Mouse (Mus musculus) ovary, postnatal 10 days (tissue): ENCODE measurements around the gene Susd1.
"Not testable (repeated sequence)": the region's sequence is repeated elsewhere in the genome, so short reads cannot be mapped to it uniquely, and the experiment has no call there.

Experiments
- DNase-seq: peaks from one replicate; pipeline ENCODE4 v3.0.0; 2022; ENCODE audit warnings: low spot score

The Susd1 gene

GRCm38 (mm10) chr4:59321181-59322008, 117.0 kb downstream of the Susd1 start:
- no peak for DNase-seq

DNA sequence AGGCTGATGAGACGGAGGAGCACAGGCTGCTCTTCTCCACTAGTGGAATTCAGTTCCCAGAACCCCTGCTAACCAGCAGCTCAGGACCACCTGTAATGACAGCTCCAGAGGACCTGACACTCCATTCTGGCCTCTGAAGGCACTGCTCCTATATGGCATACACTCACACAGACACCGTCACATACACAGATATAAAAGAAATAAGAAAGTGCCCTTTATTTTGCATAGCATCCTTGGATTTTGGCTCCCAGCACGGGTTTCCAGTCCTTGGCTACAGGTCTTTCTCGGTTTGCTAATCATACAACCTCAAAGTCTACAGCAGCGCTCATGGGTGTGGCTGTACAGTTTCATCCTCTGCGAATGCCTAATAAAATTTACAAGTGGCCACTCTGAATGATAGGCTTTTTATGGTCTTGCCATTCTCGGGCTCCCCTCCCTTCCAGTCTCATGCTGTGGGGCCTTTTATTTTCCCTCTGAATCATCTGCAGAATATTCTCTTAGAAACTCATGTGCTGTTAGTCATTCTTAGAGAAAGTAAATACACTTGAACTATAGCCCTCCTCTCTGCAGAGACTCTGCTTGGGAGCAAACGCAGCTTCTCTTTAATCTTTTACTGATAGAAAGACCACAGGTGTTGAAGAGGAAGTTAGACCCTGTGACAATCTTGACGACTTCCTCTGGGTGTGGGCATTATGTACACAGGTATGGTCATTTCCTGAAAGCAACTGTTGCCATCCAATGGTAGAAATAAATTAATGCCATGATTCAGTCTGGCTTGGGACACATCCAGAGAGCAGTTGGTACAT, 119.1 kb downstream of the Susd1 start:
- DNase-seq: no peak

DNA sequence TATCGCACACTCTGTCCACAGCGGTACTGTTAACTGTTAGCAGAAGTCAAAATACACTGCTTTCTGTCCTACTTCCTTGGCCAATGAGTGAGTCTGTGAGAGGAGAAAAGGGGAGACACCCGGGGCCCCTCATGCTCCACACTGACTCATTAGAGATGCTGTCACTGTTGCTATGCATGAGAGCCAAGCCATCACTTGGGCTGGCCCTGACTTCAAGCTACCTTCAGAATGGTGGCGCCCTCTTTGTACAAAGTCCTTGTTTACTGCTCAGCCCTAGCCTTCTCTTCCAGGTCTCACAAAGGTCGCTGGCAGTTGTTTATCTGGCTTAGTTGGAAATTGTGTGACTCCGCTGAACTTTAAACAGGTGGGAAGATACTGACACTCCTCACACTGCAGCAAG, 119.8 kb downstream of the Susd1 start:
- DNase-seq: no peak

DNA sequence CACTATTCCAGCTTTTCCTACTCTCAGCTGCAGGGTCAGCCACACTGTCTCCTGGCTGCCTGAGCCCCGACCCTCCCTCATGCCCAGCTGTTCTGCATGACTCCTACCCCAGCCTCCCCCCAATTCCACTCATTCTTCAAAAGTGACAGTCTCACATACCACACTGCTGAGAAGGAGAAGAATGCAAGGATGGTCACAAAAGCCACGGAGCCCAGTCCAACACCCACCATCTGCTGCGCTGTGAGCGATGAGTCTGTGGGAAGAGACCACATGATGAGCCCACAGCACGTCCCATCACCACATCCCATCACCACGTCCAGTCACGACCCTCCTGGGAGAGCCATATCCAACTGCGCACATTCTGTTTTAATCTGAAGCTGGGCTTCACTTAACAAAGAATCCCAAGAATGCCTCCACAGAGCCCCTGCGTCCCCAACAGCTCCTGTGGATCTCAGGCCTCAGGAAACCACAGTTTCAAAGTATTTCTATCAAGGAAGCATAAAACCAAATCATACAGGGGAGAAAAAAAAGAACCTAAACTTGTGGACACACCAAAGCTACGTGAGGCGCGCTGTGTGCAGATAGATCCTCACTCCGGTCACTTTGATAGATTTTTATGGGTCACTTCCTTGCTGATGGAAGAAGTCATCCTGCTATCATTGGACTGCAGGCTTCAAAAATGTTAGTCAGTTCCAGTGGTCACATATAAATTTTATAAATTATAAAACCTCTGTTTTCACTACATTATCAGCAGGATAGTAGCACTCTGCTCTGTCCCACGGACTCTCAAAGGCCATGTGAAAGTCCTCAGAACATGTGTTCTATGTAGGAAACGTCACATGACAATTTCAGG, 122.7 kb downstream of the Susd1 start:
- DNase-seq: no peak

DNA sequence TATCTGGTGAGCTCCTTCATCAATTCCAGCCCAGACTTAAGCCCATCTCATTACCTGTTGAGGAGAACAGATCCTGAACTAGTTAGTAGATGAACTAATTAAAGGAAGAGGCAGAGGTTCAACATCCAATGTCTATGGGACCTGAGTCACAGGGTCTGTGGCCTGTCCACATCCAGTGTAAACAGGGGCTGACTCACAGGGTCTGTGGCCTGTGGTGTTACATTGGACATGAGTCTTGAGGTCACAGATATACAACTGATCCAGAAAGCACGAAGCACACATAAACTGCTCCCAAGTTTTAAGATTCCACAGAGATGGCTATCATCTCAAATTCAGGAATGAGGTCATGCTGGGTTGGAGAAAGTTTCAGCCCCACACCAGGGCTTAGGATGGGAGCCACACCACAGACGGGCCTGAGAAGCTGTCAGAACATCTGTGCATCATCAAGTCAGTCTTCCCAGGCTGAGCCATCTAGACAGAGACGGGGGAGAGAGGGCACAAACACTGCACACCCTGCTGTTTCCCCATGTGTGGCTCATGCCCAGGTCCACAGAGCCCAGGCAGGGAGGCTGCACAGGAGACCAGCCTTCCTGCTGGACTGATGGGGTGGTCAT, 123.4 kb downstream of the Susd1 start:
- no peak for DNase-seq

- no peak for DNase-seq
These were observed 125.5 kb downstream of the Susd1 start for GRCm38 (mm10) chr4:59312945-59313344.

- DNase-seq: no peak
These were observed 127.8 kb downstream of the Susd1 start for GRCm38 (mm10) chr4:59310590-59310989.

DNA sequence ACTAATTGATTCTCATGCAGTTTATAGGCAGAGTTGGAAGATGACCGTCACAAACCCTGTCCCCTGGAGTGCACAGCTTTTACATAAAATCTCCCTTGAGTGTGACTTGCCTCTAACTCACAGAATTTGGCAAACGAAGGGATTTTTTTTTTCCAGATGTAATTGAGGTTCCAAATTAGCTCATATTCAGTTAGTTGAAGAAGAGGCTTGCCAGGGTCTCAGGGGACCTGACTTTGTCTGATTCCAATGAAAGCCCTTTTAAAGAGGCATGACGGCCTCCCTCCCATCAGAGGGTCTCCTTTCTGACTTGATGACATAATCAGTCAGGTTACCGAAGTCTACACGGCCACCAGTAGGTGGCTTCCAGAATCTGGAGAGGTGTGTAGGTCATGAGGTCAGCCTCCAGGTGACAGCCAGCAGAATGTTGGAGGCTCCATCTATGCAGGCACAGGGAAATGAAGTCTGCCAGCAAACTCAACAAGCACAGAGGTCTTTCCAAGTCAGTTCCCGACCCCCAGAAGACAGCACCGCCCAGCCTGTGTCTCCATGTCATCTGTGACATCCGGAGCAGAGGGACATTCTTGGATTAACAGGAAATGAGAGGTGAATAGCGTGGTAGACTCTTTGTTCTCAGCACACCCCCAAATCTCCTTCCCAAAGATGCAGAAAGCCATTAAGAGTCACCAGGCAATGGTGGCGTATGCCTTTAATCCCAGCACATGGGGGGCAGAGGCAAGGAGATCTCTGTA, 130.4 kb downstream of the Susd1 start:
- no peak for DNase-seq

DNA sequence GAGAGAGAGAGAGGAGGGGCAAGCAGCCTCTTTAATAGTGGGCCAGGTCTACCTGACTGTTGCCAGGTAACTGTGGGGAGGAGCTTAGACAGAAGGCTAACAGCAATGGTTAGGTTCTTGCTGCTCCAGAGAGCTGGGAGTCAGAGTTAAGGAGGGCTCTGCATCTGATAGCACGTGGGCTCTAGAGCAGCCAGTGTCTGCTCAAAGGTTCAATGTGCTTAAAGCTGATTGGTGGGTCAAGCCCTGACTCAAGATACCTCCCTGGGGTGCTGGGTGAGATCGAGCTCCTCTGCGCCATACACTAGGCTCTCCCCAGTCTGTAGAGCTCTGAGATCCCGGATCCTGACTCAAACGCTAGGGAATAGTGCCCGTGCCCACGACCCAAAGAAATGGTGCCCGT, 136.0 kb downstream of the Susd1 start:
- DNase-seq: no peak

DNA sequence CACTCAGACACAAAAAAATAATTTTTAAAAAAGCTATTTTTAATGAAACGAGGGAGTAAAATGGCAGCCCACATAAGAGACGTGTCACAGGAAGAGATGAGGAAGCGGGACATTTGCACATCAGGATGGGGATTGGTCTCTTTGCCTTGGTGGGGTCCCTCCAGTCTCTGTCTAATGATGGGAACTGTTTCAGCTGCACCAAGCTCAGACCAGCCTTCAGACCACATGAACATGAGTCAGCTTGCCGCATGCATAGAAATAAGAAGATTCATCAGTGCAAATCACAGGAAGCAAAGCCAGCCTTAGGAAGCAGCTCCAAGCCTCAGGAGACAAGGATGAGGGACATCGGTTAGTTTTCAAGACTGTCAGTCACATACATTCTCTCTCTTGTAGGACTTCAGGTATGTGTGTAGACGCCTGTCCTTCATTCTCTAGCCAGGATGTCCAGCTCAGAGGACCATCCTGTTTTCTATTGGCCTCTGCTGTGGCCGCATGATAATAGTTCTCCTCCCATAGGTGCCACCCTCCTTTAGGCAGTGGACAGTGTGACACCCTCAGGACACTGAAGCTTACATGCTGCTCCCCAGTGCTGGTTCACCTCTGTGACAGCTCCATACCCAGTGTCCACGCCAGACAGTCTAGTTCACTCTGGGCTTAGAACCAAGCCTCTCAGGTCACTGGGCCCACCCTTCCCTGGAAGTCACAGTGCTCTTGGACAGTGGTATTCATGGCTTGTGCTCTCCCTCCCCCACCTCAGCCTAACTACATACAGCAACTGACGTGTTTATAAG, 137.2 kb downstream of the Susd1 start:
- DNase-seq: no peak

DNA sequence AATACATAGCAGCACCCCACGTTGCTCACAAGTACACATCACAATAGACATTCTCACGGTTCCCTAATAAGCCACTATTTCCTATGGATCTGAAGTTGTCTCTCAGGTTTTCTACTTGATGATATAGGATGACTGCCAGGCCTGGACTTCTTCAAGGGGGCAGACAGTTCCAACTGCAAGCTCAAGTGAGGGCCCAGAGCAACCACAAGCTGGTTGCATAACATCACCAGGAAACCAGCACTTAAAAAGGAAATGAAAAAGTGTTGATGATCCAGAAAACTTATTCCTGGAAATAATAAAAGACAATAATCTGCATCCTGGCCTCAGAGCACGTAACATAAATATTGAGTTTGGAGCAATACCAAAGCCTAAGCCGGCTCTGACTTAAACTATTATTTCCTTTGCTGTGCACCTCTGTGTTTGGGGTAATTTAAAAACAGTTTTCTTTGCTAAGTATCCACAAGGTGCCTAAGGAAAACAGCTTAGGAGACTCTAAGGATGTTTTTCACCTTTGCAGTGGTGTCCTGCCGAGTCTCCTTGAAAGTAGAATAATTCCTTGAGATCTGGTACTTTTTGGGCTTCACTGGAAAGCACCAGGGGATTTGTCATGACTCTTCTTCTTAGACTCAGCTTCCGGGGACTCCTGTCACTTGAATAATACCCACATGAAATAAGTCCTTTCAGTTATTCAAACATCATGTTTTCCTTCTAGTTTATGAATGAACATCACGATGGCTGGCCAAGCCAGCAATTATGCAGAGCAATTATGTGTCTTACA, 139.5 kb downstream of the Susd1 start:
- DNase-seq: no peak

DNA sequence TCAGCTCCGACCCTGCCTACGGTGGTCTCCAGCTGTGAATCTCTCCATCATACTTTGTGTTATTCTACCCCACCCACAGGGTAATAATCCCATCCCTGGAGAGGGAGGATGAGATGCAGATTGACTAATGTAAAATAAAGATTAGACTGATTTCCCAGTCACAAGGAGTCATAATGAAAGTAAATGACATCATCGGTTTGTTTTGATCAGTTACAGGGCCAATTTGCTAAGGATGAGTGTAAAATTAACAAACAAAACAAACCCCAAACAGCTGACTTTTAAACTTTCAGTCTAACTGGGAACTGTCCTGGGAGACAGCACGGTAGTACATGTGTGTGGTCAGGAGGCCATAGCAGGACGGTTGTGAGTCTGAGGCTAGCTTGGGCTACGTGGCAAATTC, 143.3 kb downstream of the Susd1 start:
- no peak for DNase-seq

DNA sequence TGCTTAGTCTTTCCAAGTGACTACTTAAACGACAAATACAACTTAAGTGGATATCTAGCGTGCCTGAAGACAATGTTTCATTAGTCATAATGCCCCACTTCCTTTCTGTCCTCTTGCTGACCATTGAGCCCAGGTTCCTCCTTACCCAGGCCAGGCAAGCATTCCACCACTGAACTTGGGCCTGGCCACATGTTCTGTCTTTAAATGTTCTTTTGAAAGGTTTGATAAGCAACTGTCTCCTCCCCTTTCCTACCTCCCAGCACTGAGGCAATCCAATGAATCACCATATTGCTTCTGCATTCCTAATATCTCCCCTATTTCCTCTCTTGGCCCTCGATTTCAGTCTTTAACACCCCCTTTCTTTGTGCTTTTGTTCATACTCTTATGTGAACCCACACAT, 143.8 kb downstream of the Susd1 start:
- DNase-seq: no peak

DNA sequence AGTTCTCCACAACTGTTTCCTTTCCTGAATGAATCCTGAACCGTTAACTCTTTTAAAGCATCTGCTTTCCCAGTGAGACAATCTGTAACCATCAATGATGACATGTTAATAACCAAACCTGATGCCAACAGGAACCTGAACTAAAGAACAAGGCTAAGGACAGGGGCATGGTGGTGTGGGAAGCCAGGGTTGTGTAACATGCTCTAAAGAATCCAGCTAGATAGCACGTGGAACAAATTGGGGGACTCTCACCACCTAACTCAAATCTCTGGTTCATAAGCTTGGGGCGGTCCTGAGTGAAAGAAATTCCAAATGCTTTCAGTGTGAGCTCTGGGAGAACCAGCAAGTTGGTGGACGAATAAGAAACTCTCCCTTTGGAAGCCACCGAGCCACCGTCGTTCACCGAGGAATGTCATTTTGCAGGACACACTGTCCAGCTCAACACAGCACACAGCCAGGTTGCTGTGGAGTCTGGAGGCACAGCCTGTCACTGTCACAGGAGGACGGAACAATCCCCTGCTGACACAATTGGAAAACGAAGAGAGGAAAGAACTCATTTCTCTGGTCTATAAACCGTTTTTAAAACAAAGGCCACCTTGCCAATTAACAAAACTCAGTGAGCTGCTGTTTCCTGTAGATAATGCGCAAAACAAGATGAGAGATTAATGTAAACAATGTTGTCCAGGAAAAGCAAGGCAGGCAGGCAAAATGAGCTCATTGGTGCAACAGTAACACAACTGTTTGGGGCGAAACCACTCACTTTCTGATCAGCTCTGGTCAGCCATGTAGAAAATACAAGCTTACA, 146.3 kb downstream of the Susd1 start:
- DNase-seq: no peak

GRCm38 (mm10) chr4:59290972-59291576, 147.4 kb downstream of the Susd1 start:
- DNase-seq: no peak

DNA sequence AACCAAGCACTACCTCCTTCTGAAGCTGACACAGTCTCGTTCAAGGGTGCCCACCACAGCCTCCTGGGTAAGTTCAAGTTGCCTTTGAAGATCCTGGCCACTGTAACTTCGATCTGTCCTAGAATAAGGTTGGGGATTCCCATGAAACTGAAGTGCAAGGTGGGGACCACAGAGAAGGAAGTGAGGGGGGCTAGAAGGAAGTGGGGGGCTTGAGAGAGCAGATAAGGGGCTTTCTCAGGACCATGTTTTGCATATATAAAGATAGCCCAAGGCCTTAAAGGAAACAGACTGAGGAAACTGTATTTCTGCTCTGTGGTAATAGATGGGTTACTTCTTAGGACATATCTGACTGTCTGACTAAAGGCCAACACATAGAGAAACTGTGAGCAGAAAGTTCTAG, 151.3 kb downstream of the Susd1 start:
- no peak for DNase-seq

- DNase-seq: not testable (repeated sequence)
These were observed 152.1 kb downstream of the Susd1 start for GRCm38 (mm10) chr4:59286351-59286750.
